Mouse (Mus musculus) kidney, postnatal 4 days (tissue): ENCODE data around the gene Rps3a1.
"Not testable (repeated sequence)": the region's sequence is repeated elsewhere in the genome, so short reads cannot be mapped to it uniquely, and the experiment has no call there.

Experiments used
- DNase-seq, 2 experiments: peaks; one replicate each; pipeline ENCODE4 v3.0.0; 2021; ENCODE audit warnings: mixed read lengths in 2 of 2

Gene Rps3a1

GRCm38 (mm10) chr3:86114659-86115338 is 27.7 kb downstream of the Rps3a1 start:
- peak in 1 of 2 experiments; percentile 24 for DNase-seq

GRCm38 (mm10) chr3:86112766-86113165 is 29.7 kb downstream of the Rps3a1 start:
- DNase-seq, result no peak

GRCm38 (mm10) chr3:86110077-86110476 is 32.4 kb downstream of the Rps3a1 start:
- peak; percentile 57 to 69 for DNase-seq

DNA sequence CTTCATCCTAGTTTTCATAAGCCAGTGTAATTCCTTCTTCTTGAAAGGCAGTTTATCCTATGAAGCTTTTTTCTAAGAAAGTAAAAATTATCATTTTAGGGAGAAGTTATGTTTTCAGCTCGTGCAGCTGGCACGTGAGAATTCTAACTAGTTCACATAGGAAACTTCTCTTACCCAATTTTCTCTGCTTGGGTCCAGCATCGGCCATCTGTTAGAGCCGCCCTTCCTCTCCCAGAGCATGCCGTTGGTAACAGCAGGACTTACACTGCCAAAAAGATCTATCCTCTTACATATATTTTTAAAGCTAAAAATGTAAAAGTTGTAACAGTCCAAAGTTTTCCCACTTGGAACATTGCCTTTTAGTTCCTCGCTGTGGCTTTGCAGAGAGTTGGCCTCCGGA is 33.4 kb downstream of the Rps3a1 start:
- no peak for DNase-seq

- no peak for DNase-seq
Observed at GRCm38 (mm10) chr3:86108576-86108975, 33.9 kb downstream of the Rps3a1 start.

- no peak for DNase-seq
Observed at GRCm38 (mm10) chr3:86107637-86108539, 34.6 kb downstream of the Rps3a1 start.

DNA sequence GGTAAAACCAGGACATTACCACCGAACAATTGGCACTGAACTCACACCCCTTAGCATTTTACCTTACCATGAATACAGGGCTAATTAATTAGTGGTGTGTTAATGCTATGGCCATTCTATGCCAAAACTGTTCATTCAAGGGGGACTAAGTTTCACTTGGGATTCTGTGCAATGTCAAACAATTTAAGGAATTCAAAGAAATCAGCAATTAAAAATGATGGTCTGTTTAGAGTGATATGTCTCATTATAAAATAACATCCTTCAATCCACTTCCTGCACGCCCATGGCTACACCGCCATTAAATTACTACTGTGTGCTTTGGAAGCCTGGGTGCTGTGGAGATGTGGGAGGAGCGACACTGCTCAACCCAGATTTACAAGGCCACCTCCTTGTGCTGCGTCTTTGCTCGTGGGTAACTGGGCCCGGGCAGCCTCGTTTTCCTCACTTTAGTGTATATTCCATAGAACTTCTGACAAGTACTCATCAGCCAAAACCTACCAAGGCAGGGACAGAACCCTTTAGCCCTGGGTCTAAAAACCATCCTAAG is 36.3 kb downstream of the Rps3a1 start:
- no peak for DNase-seq

GRCm38 (mm10) chr3:86104909-86105308 is 37.6 kb downstream of the Rps3a1 start:
- no peak for DNase-seq

- not testable (repeated sequence) for DNase-seq
Observed at GRCm38 (mm10) chr3:86104433-86104832, 38.1 kb downstream of the Rps3a1 start.

DNA sequence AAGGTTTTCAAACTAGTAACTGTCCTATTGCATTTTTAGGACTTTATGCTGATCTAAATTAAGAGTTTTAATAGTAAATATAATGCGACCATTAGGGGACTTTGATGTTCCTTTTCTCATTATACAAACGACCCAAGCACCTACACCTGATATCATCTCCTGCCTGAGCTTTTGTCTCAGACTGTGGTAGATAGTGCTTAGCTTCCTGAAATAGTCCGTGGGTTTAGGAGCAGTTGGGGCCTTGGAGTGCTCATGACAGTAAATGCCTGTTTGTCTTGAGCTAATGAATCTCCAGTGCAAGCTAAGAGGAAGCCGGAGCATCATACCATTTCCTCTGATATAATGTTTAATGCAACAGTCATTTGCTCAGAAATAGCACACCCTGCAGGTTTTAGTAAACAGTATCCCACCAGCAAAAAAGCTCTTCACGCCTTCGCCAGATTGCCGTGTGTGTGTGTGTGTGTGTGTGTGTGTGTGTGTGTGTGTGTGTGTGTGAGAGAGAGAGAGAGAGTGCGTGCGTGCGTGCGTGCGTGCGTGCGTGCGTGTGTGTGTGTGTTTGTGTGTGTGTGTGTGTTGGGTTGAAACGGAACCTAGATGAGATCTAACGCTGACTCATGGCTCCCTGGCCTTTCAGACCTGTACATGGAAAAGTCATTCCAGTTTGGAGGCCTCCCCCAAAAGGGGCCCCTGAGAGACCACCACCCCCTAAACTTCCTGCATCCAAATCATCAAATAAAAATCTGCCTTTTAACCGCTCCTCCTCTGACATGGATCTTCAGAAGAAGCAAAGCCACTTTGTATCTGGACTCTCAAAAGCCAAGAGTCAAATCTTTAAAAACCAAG is 38.8 kb downstream of the Rps3a1 start:
- DNase-seq, result no peak

- no peak for DNase-seq
Observed at GRCm38 (mm10) chr3:86101956-86102355, 40.5 kb downstream of the Rps3a1 start.

DNA sequence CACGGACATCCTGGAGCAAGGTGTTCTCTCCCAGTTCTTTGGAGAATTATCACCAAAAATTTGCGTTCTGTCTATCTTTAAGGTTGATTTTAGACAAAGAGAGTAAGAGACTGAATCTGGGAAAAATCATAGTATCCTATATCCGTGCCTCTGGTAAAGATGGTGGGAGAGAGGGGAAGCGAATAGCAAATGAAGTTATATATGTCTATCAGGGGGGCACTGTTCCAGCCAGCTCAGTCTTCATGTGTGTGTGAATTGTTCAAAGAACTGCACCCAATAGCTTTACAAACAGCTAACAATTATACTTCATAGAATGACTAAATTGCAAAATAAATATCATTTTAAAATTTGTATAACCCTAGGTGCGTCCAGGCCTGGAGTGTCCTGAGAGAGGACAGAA is 48.6 kb downstream of the Rps3a1 start:
- no peak for DNase-seq

DNA sequence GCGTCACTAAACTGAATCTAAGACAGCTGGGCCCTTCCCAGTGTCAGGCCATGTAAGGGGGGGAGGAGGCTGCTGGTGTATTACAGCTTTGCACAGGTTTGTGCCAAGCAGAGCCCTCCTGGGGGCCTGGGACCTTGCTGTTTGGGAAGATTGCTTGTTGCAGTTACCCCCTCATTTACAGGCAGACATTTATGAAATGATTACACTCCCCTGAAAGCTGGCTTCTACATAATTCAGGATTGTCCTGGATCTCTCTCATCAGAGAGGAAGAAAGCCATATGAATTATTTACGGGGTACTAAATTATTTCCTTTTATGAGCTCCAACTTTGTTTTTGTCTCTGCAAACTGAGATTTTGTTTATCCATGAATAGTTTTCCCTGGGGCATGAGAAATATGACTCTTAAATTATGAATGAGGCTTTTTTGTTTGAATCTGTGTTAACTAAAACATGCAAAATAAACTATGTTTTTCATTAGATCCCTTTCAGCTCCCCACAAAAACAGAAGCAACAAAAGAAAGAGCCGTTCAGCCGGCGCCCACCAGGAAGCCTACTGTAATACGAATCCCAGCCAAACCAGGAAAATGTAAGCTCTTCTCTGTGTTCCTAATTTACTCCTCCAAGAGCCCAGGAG is 49.2 kb downstream of the Rps3a1 start:
- peak in 1 of 2 experiments; percentile 44 for DNase-seq
